8 mouse cellular contexts compared by ENCODE assay signal in the genomic region with DNA sequence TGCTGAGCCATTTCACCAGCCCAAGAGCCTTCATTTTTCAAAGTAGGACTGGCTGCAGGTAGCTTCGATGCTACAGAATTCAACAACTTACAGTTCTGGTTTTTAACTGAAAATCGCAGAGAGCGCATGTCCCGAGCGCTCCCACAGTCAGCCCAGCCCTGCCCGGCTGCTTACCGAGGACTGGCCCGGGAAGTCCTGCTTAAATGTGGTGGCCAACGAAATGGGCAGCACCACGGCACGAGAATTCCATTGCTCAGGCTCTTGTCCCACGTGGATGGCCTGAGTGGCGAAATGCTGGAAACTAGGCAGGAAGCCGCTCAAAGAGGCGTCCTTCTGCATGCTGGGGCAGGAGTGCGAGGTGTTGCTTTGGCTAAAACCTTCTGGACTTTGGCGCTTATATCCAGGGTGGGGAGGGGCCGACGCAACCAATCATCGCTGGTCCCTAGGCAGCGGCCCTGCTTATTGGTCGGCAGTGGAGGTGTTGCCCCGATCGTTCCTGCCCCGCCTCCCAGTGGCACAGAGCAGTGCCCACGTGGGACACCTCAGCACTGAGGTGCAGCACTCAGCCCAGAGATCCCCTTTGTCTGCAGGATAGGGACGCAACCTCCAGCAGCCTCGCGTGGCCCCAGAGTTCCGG. TPM values are rescaled to one million over a fixed set of nuclear protein-coding genes. Genes with fewer than 3 reads are reported as not detected.
DNase-seq lines count a peak whose midpoint lies in the region; ATAC-seq lines count a peak whose summit lies in the region.

A gene (minus strand): TSS at position 386 of the 637 bp plus-strand sequence.

- H3K36me3 ChIP-seq in hindbrain, embryonic 14.5 days (replicated peaks; ENCODE audit: control insufficient read depth, insufficient read depth) = no peaks in the 10 kb centered on the region

- H3K4me1 ChIP-seq in hindbrain, embryonic 14.5 days (replicated peaks; ENCODE audit: control insufficient read depth, insufficient read depth, low read length) = 0 out of 2 replicates have a peak, but pooled peaks cover 2% of the 10 kb centered on the region

- ATAC-seq in hindbrain, embryonic 14.5 days (ENCODE audit: low FRiP score) = peak; percentile 99

- 2% methylated on average over 30 of the region's 30 CpGs for WGBS in hindbrain, embryonic 14.5 days

- peak within 1 kb of the TSS; percentile 43 for H3K9ac ChIP-seq in hindbrain, embryonic 14.5 days

- peak within 1 kb of the TSS; percentile 83 for H3K4me2 ChIP-seq in hindbrain, embryonic 14.5 days (replicated peaks)

- DNase-seq in ZHBTc4 (ENCODE audit: low read depth, low spot score) = peak; percentile 98
- DNase-seq in cerebellum, postnatal 4 days (ENCODE audit: low spot score in 2 of 2) = peak; percentile 64 to 79
- peak; percentile 83 to 86 for DNase-seq in frontal cortex, postnatal 36 days (ENCODE audit: low spot score in 2 of 2)
- peak; percentile 75 for DNase-seq in hindbrain, embryonic 14.5 days (ENCODE audit: low spot score)
- peak; percentile 55 to 67 for DNase-seq in layer of hippocampus, postnatal 25 days (ENCODE audit: extremely low spot score in 1 of 2, low spot score in 1 of 2)
- DNase-seq in lung, postnatal 14 days = peak; percentile 86
- peak; percentile 94 for DNase-seq in retina, embryonic 14.5 days (ENCODE audit: low spot score)
- DNase-seq in thymus, postnatal 36 days = peak; percentile 54 to 72

- H3K27me3 ChIP-seq in hindbrain, embryonic 14.5 days (ENCODE audit: control insufficient read depth, insufficient read depth, low read length) = no peaks in the 10 kb centered on the region

- no peak within 1 kb of the TSS for H3K27ac ChIP-seq in hindbrain, embryonic 14.5 days

- H3K9me3 ChIP-seq in hindbrain, embryonic 14.5 days (ENCODE audit: control insufficient read depth, low read length) = no peaks in the 10 kb centered on the region

- H3K4me3 ChIP-seq in hindbrain, embryonic 14.5 days (replicated peaks; ENCODE audit: low read length) = peak within 1 kb of the TSS; percentile 51

RNA-seq across cellular contexts. Expression of the gene that starts here (rescaled TPM):
- 2.3 and 2.6 TPM in 2 replicates for polyA plus RNA-seq in hindbrain, embryonic 14.5 days (2014; fragmentation: Nextera tagmentation; extraction: Ambion mirVana)
- 1 to 10 TPM; 7.5 to 8.4 TPM for total RNA-seq in layer of hippocampus, postnatal 25 days (2021)
